Mouse (Mus musculus): ENCODE results near the gene Rsph3a. TPM values are rescaled to one million over a fixed set of nuclear protein-coding genes. Genes with fewer than 3 reads are reported as not detected.
A peak's percentile ranks its signal among the peaks of the same experiment; 100 is the strongest.
"Not testable (repeated sequence)": the region's sequence is repeated elsewhere in the genome, so short reads cannot be mapped to it uniquely, and the experiment has no call there.

Rsph3a gene
- polyA plus RNA-seq, 1 experiment from 2014 or later = 61.0 TPM

DNA sequence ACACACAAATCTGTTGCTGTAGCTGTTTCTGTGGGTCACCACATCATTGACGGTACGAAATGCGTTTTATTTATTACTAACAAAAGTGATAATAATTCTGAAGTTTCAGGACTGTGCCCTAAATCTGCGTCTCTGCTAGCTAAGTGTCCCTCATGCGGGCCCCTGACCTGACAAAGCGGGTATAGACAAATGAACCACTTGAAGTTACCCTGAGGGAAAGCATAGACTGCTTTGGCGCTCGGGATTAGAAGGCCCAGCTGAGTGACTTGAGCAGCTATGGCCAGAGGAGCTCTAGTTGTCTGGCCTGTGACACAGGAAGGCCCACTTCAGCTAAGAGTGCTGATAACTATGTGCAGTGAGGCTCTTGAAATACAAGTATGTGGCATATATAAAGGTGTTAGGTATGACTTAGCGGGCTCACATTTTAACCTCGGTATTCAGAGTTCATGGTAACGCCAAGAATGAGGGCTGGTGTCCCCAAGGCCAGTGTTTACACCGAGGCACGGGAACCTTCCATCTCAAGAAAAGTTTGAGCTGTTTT is 21.2 kb upstream of the Rsph3a start:
- Histone ChIP-seq H3K9ac (ENCODE audit: low read length) (no peak overlapping the region), H3K4me3 (ENCODE audit: low read depth, low read length) (no peak overlapping the region), H3K36me3 (ENCODE audit: control insufficient read depth, insufficient read depth, low read length) (no peaks in the 10 kb centered on the region), H3K9me3 (ENCODE audit: control insufficient read depth, low read length) (no peaks in the 10 kb centered on the region), H3K4me2 (ENCODE audit: low read depth, low read length, severe bottlenecking) (no peak overlapping the region), H3K27me3 (ENCODE audit: control insufficient read depth, insufficient read depth, low read length) (no peaks in the 10 kb centered on the region), H3K4me1 (replicated peaks; ENCODE audit: control insufficient read depth, insufficient read depth, low read length) (no peaks in the 10 kb centered on the region), H3K27ac (ENCODE audit: low read depth, low read length) (no peak overlapping the region)
- ATAC-seq (replicated peaks; ENCODE audit: low FRiP score) = no peak
- WGBS = 92% methylated on average over 13 of the region's 13 CpGs
- DNase-seq (ENCODE audit: low spot score) = no peak

DNA sequence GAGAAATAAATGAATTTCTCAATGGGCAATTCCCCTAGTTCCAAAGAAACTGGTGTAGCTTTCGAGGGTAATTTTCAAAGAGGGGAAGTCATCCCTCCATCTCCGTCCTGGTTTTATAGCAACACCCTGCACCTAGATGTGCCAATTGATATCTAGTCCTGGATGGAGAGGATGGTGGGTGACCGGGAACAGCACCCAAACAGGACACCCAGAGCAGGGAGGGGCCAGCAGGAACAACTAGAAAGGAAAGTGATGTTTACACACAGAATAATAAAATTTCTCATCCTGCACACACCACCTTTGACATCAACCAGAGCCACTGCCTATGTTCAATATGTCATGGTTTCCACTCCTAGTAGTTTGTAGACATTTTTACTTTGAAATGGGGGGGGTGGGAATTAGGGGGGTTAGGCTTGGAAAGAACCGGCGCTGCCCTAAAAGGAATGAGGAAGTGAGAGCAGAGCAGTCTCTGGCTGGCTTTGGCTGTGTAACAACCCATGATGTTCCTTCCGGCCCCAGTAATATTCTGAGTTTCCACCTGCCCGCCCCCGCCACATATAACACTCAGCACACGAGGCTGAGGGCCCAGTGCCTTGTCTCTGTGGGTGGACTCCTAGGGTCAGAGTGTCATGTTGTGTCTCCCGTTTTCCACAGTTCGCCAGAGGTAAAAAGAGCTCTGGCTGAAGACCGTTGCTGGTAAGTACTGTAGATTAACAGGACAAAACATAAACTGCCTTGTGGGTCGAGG is 19.8 kb upstream of the Rsph3a start, which contains the start of gene Tagap:
Gene Tagap, plus strand, starts transcription at position 588 of the 748 bp plus-strand sequence.
- H3K4me2 ChIP-seq (ENCODE audit: low read depth, low read length, severe bottlenecking) = no peak within 1 kb of the TSS
- H3K36me3 ChIP-seq (ENCODE audit: control insufficient read depth, insufficient read depth, low read length) = no peaks in the 10 kb centered on the region
- ATAC-seq (replicated peaks; ENCODE audit: low FRiP score) (no peak), DNase-seq (ENCODE audit: low spot score) (no peak)
- H3K4me3 ChIP-seq (ENCODE audit: low read depth, low read length) = no peak within 1 kb of the TSS
- no peaks in the 10 kb centered on the region for H3K4me1 ChIP-seq (replicated peaks; ENCODE audit: control insufficient read depth, insufficient read depth, low read length)
- WGBS = 77% methylated on average over 13 of the region's 13 CpGs
- no peaks in the 10 kb centered on the region for H3K9me3 ChIP-seq (ENCODE audit: control insufficient read depth, low read length)
- no peak within 1 kb of the TSS for H3K9ac ChIP-seq (ENCODE audit: low read length)
- H3K27me3 ChIP-seq (ENCODE audit: control insufficient read depth, insufficient read depth, low read length) = no peaks in the 10 kb centered on the region
- no peak within 1 kb of the TSS for H3K27ac ChIP-seq (ENCODE audit: low read depth, low read length)

- Histone ChIP-seq H3K36me3 (ENCODE audit: control insufficient read depth, insufficient read depth, low read length) (no peaks in the 10 kb centered on the region), H3K4me1 (replicated peaks; ENCODE audit: control insufficient read depth, insufficient read depth, low read length) (no peaks in the 10 kb centered on the region), H3K9me3 (ENCODE audit: control insufficient read depth, low read length) (no peaks in the 10 kb centered on the region), H3K4me2 (ENCODE audit: low read depth, low read length, severe bottlenecking) (no peak overlapping the region), H3K27me3 (ENCODE audit: control insufficient read depth, insufficient read depth, low read length) (no peaks in the 10 kb centered on the region), H3K27ac (ENCODE audit: low read depth, low read length) (no peak overlapping the region), H3K4me3 (ENCODE audit: low read depth, low read length) (no peak overlapping the region), H3K9ac (ENCODE audit: low read length) (no peak overlapping the region)
- ATAC-seq (replicated peaks; ENCODE audit: low FRiP score) (no peak), DNase-seq (ENCODE audit: low spot score) (peak; percentile 76)
- 73% methylated on average over 24 of the region's 24 CpGs for WGBS
These were observed 17.6 kb upstream of the Rsph3a start for GRCm38 (mm10) chr17:7927582-7928535.

GRCm38 (mm10) chr17:7928662-7929061 is 16.8 kb upstream of the Rsph3a start:
- Histone ChIP-seq H3K4me3 (ENCODE audit: low read depth, low read length) (no peak overlapping the region), H3K4me1 (replicated peaks; ENCODE audit: control insufficient read depth, insufficient read depth, low read length) (no peaks in the 10 kb centered on the region), H3K27ac (ENCODE audit: low read depth, low read length) (no peak overlapping the region), H3K4me2 (ENCODE audit: low read depth, low read length, severe bottlenecking) (no peak overlapping the region), H3K36me3 (ENCODE audit: control insufficient read depth, insufficient read depth, low read length) (no peaks in the 10 kb centered on the region), H3K9ac (ENCODE audit: low read length) (no peak overlapping the region), H3K9me3 (ENCODE audit: control insufficient read depth, low read length) (no peaks in the 10 kb centered on the region), H3K27me3 (ENCODE audit: control insufficient read depth, insufficient read depth, low read length) (no peaks in the 10 kb centered on the region)
- DNase-seq (ENCODE audit: low spot score) (no peak), ATAC-seq (replicated peaks; ENCODE audit: low FRiP score) (no peak)
- whole genome bisulfite sequencing = 91% methylated on average over 6 of the region's 6 CpGs

DNA sequence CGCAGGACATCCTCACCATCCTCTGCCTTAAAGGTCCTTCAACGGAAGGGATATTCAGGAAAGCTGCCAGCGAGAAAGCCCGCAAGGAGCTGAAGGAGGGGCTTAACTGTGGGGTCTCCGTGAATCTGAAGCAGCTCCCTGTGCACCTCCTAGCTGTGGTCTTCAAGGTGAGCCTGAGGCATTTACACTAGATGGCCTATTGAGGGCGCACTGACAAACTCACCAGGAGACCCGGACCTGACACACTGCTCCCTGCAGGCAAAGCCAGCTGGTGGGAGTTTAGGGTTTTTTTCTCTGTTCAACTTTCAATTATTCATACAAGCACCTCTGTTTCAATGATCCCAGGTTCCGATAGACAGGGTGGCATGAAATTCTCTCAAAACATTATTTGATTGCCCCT is 16.1 kb upstream of the Rsph3a start:
- Histone ChIP-seq H3K4me1 (replicated peaks; ENCODE audit: control insufficient read depth, insufficient read depth, low read length) (no peaks in the 10 kb centered on the region), H3K27me3 (ENCODE audit: control insufficient read depth, insufficient read depth, low read length) (no peaks in the 10 kb centered on the region), H3K9me3 (ENCODE audit: control insufficient read depth, low read length) (no peaks in the 10 kb centered on the region), H3K27ac (ENCODE audit: low read depth, low read length) (no peak overlapping the region), H3K36me3 (ENCODE audit: control insufficient read depth, insufficient read depth, low read length) (no peaks in the 10 kb centered on the region), H3K4me2 (ENCODE audit: low read depth, low read length, severe bottlenecking) (no peak overlapping the region), H3K4me3 (ENCODE audit: low read depth, low read length) (no peak overlapping the region), H3K9ac (ENCODE audit: low read length) (no peak overlapping the region)
- DNase-seq (ENCODE audit: low spot score) (no peak), ATAC-seq (replicated peaks; ENCODE audit: low FRiP score) (no peak)
- 25% methylated on average over 8 of the region's 8 CpGs for WGBS

GRCm38 (mm10) chr17:7931096-7931990 is 14.1 kb upstream of the Rsph3a start:
- Histone ChIP-seq H3K9ac (ENCODE audit: low read length) (no peak overlapping the region), H3K4me2 (ENCODE audit: low read depth, low read length, severe bottlenecking) (no peak overlapping the region), H3K36me3 (ENCODE audit: control insufficient read depth, insufficient read depth, low read length) (no peaks in the 10 kb centered on the region), H3K4me1 (replicated peaks; ENCODE audit: control insufficient read depth, insufficient read depth, low read length) (no peaks in the 10 kb centered on the region), H3K4me3 (ENCODE audit: low read depth, low read length) (no peak overlapping the region), H3K9me3 (ENCODE audit: control insufficient read depth, low read length) (no peaks in the 10 kb centered on the region), H3K27ac (ENCODE audit: low read depth, low read length) (no peak overlapping the region), H3K27me3 (ENCODE audit: control insufficient read depth, insufficient read depth, low read length) (no peaks in the 10 kb centered on the region)
- no peak for ATAC-seq (replicated peaks; ENCODE audit: low FRiP score)
- no peak for DNase-seq (ENCODE audit: low spot score)
- 82% methylated on average over 13 of the region's 13 CpGs for WGBS

DNA sequence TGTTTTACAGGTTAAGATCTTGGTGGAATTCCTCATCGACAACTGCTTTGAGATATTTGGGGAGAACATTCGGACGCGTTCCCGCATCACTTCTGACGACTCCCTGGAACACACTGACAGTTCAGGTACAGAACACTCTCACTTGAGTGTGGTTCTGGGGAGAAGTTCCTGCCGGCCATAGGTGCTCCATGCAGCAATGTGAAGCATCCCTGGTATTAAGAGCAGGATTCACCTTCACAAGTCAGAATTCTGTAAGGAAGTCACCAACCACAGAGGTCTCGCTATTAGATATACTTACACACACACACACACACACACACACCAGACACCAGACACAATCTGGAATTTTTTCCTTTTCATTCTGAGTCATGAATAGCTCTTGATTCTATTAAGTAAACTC is 13.3 kb upstream of the Rsph3a start:
- H3K4me3 ChIP-seq (ENCODE audit: low read depth, low read length); H3K27me3 ChIP-seq (ENCODE audit: control insufficient read depth, insufficient read depth, low read length); DNase-seq (ENCODE audit: low spot score); H3K4me1 ChIP-seq (replicated peaks; ENCODE audit: control insufficient read depth, insufficient read depth, low read length); H3K9me3 ChIP-seq (ENCODE audit: control insufficient read depth, low read length); H3K9ac ChIP-seq (ENCODE audit: low read length); H3K27ac ChIP-seq (ENCODE audit: low read depth, low read length); H3K4me2 ChIP-seq (ENCODE audit: low read depth, low read length, severe bottlenecking); ATAC-seq (replicated peaks; ENCODE audit: low FRiP score); H3K36me3 ChIP-seq (ENCODE audit: control insufficient read depth, insufficient read depth, low read length): not testable (repeated sequence)
- WGBS = 89% methylated on average over 4 of the region's 8 CpGs

DNA sequence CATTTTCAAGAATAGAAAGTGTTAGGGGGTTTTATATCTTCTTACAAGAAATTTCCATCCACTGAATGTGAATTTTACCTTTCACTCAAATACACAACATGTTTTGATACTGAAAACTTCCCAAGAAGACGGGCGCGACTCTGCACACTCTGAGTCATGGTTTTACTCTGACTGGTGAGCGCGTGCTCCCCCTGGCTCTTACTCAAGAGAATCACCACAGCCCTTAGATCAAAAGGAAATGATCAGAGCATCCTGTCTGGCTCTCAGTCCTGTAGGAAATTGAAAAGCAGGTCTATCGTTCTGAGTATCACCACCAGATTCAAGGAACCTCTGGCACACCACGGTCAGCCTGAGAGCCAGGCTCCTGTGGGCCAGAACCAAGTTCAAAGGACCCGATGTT is 5.8 kb upstream of the Rsph3a start:
- no peaks in the 10 kb centered on the region for H3K4me1 ChIP-seq (replicated peaks; ENCODE audit: control insufficient read depth, insufficient read depth, low read length)
- H3K9ac ChIP-seq (ENCODE audit: low read length) = no peak overlapping the region
- WGBS = 77% methylated on average over 8 of the region's 8 CpGs
- no peak for ATAC-seq (replicated peaks; ENCODE audit: low FRiP score)
- H3K4me2 ChIP-seq (ENCODE audit: low read depth, low read length, severe bottlenecking) = no peak overlapping the region
- no peaks in the 10 kb centered on the region for H3K9me3 ChIP-seq (ENCODE audit: control insufficient read depth, low read length)
- H3K4me3 ChIP-seq (ENCODE audit: low read depth, low read length) = no peak overlapping the region
- no peak for DNase-seq (ENCODE audit: low spot score)
- H3K27me3 ChIP-seq (ENCODE audit: control insufficient read depth, insufficient read depth, low read length) = no peaks in the 10 kb centered on the region
- H3K27ac ChIP-seq (ENCODE audit: low read depth, low read length) = no peak overlapping the region
- no peaks in the 10 kb centered on the region for H3K36me3 ChIP-seq (ENCODE audit: control insufficient read depth, insufficient read depth, low read length)
